Mouse (Mus musculus): ENCODE results near the gene Arhgef10l.

Gene Arhgef10l

GRCm38 (mm10) chr4:140665760-140666159 lies at the start of gene Arhgef10l:
Gene Arhgef10l, minus strand, starts transcription at chr4:140666012.
- in situ Hi-C loops (cut with MboI) = no loop called here

- in situ Hi-C loops (cut with MboI) = loop anchor here (5.0 to 10.0 kb wide), 2 partner anchors 37 to 160 kb away; no protein-coding TSS in a partner anchor
Measured at GRCm38 (mm10) chr4:140714586-140714985, 48.8 kb upstream of the Arhgef10l start.

GRCm38 (mm10) chr4:140713480-140714365 lies 47.9 kb upstream of the Arhgef10l start:
- in situ Hi-C loops (cut with MboI) = loop anchor here (5.0 to 10.0 kb wide), 2 partner anchors 36 to 159 kb away; no protein-coding TSS in a partner anchor

GRCm38 (mm10) chr4:140711360-140711759 lies 45.5 kb upstream of the Arhgef10l start:
- in situ Hi-C loops (cut with MboI) = loop anchor here (5.0 to 10.0 kb wide), 2 partner anchors 34 to 157 kb away; no protein-coding TSS in a partner anchor

GRCm38 (mm10) chr4:140710781-140711180 lies 45.0 kb upstream of the Arhgef10l start:
- in situ Hi-C loops (cut with MboI) = loop anchor here (5.0 to 10.0 kb wide), 2 partner anchors 33 to 156 kb away; no protein-coding TSS in a partner anchor

GRCm38 (mm10) chr4:140709617-140710016 lies 43.8 kb upstream of the Arhgef10l start:
- in situ Hi-C loops (cut with MboI) = loop anchor here (5.0 to 10.0 kb wide), 2 partner anchors 32 to 155 kb away; no protein-coding TSS in a partner anchor

- in situ Hi-C loops (cut with MboI) = no loop called here
Measured at GRCm38 (mm10) chr4:140709111-140709510, 43.3 kb upstream of the Arhgef10l start.

GRCm38 (mm10) chr4:140708297-140708927 lies 42.6 kb upstream of the Arhgef10l start:
- in situ Hi-C loops (cut with MboI) = no loop called here

- in situ Hi-C loops (cut with MboI) = no loop called here
Measured at GRCm38 (mm10) chr4:140707615-140708014, 41.8 kb upstream of the Arhgef10l start.

GRCm38 (mm10) chr4:140704166-140704565 lies 38.4 kb upstream of the Arhgef10l start:
- in situ Hi-C loops (cut with MboI) = no loop called here

- in situ Hi-C loops (cut with MboI) = no loop called here
Measured at GRCm38 (mm10) chr4:140703636-140704035, 37.8 kb upstream of the Arhgef10l start.

GRCm38 (mm10) chr4:140702611-140703327 lies 37.0 kb upstream of the Arhgef10l start:
- in situ Hi-C loops (cut with MboI) = no loop called here

- in situ Hi-C loops (cut with MboI) = no loop called here
Measured at GRCm38 (mm10) chr4:140701716-140702561, 36.1 kb upstream of the Arhgef10l start.

GRCm38 (mm10) chr4:140701049-140701715 lies 35.4 kb upstream of the Arhgef10l start:
- in situ Hi-C loops (cut with MboI) = no loop called here

GRCm38 (mm10) chr4:140700269-140701018 lies 34.6 kb upstream of the Arhgef10l start, which contains the start of gene Rcc2:
Gene Rcc2, plus strand, starts transcription at chr4:140700541.
- in situ Hi-C loops (cut with MboI) = no loop called here

- in situ Hi-C loops (cut with MboI) = no loop called here
Measured at GRCm38 (mm10) chr4:140699441-140700127, 33.8 kb upstream of the Arhgef10l start.

GRCm38 (mm10) chr4:140695675-140696585 lies 30.1 kb upstream of the Arhgef10l start:
- in situ Hi-C loops (cut with MboI) = no loop called here

- in situ Hi-C loops (cut with MboI) = no loop called here
Measured at GRCm38 (mm10) chr4:140695146-140695545, 29.3 kb upstream of the Arhgef10l start.
